Mouse (Mus musculus) kidney, adult 2 months (tissue): Measurements from ENCODE around the gene Ythdf2. TPM values are rescaled to one million over a fixed set of nuclear protein-coding genes. Genes with fewer than 3 reads are reported as not detected.
A peak's percentile ranks its signal among the peaks of the same experiment; 100 is the strongest.

Source experiments
- DNase-seq: peaks from one replicate; pipeline ENCODE4 v3.0.0; 2021
- H3K27ac ChIP-seq: fragments of 200-500 bp; 2 replicates; pipeline ENCODE4 v1.5.1; 2012; ENCODE audit warnings: low read depth, low read length, control low read depth, inconsistent platforms; ENCODE audit not compliant: insufficient read depth
- H3K27me3 ChIP-seq: fragments of 200-500 bp; replicated peaks from 2 replicates; pipeline ENCODE4 v1.6.1; 2012; ENCODE audit warnings: mild to moderate bottlenecking, moderate library complexity, low read length, inconsistent platforms; ENCODE audit not compliant: control insufficient read depth, insufficient read depth
- H3K36me3 ChIP-seq: fragments of 200-500 bp; 2 replicates; pipeline ENCODE4 v1.6.1; 2012; ENCODE audit warnings: mild to moderate bottlenecking, moderate library complexity, low read length, inconsistent platforms; ENCODE audit not compliant: control insufficient read depth, insufficient read depth
- H3K4me1 ChIP-seq: fragments of 200-500 bp; 2 replicates; pipeline ENCODE4 v1.6.1; 2011; ENCODE audit warnings: low read length; ENCODE audit not compliant: control insufficient read depth, insufficient read depth
- H3K4me3 ChIP-seq: fragments of 200-500 bp; 2 replicates; pipeline ENCODE4 v1.5.1; 2011; ENCODE audit warnings: mild to moderate bottlenecking, low read depth, low read length, control low read depth; ENCODE audit not compliant: insufficient read depth
- CTCF ChIP-seq: fragments of 200-500 bp; conservative IDR thresholded peaks from 2 replicates; pipeline ENCODE4 v1.5.1; 2011; ENCODE audit warnings: low read depth, mild to moderate bottlenecking, control low read depth, low read length, moderate library complexity, mixed read lengths; ENCODE audit not compliant: insufficient read depth, insufficient read length
- POLR2A ChIP-seq: fragments of 200-500 bp; IDR thresholded peaks from one replicate; pipeline ENCODE4 v1.6.1; 2011; ENCODE audit warnings: low read depth, low read length, control low read depth
- WGBS: fragments of 180-500 bp; shearing (Covaris S2); methylation state at CpG from one replicate; pipeline ENCODE4 v1.1.7; 2018; 5-methylcytosine and 5-hydroxymethylcytosine counted together
- polyA plus RNA-seq: library from polyadenylated mRNA; depleted of rRNA; stranded (reverse); fragments of >200 nt; gene quantifications from 2 replicates; pipeline ENCODE4 v1.2.3, GENCODE M21; 2012

The Ythdf2 gene
- polyA plus RNA-seq, 1 experiment: 14.5 TPM

GRCm38 (mm10) chr4:132183162-132183561, 28.9 kb downstream of the Ythdf2 start:
- no peak for DNase-seq
- 82% methylated on average over 3 of the region's 3 CpGs for WGBS
- peaks cover 1% of the 10 kb centered on the region for H3K36me3 ChIP-seq

GRCm38 (mm10) chr4:132181721-132182658, 30.1 kb downstream of the Ythdf2 start:
- DNase-seq: peak; percentile 60
- TF ChIP-seq CTCF: peak; percentile 41
- no peak for TF ChIP-seq POLR2A
- 26% methylated on average over 22 of the region's 22 CpGs for WGBS
- Histone ChIP-seq H3K27ac (no peak overlapping the region), H3K36me3 (peaks cover 1% of the 10 kb centered on the region), H3K27me3 (no peaks in the 10 kb centered on the region), H3K4me1 (peaks cover 8% of the 10 kb centered on the region; the same call in 1 of the 2 replicates), H3K4me3 (no peak overlapping the region)

More at GRCm38 (mm10) chr4:132183162-132183561, 28.9 kb downstream of the Ythdf2 start:
- Histone ChIP-seq H3K27me3 (no peaks in the 10 kb centered on the region), H3K4me1 (peaks cover 8% of the 10 kb centered on the region; the same call in 1 of the 2 replicates), H3K27ac (no peak overlapping the region), H3K4me3 (no peak overlapping the region)
- no peak for TF ChIP-seq POLR2A
- no peak for TF ChIP-seq CTCF

- H3K27ac ChIP-seq: no peak overlapping the region
- peak; percentile 35 for DNase-seq
- TF ChIP-seq POLR2A (no peak), CTCF (peak; percentile 39)
- WGBS: 82% methylated on average over 9 of the region's 9 CpGs
- peaks cover 1% of the 10 kb centered on the region for H3K36me3 ChIP-seq
- H3K4me3 ChIP-seq: no peak overlapping the region
- peaks cover 8% of the 10 kb centered on the region; the same call in 1 of the 2 replicates for H3K4me1 ChIP-seq
- no peaks in the 10 kb centered on the region for H3K27me3 ChIP-seq
Measured at GRCm38 (mm10) chr4:132180710-132181109, 31.4 kb downstream of the Ythdf2 start.

- H3K4me1 ChIP-seq: peaks cover 8% of the 10 kb centered on the region; the same call in 1 of the 2 replicates
- no peak overlapping the region for H3K27ac ChIP-seq
- TF ChIP-seq CTCF (peak; percentile 76), POLR2A (no peak)
- 5% methylated on average over 10 of the region's 10 CpGs for WGBS
- H3K36me3 ChIP-seq: no peaks in the 10 kb centered on the region; the same call in 1 of the 2 replicates
- no peaks in the 10 kb centered on the region for H3K27me3 ChIP-seq
- peak; percentile 66 for DNase-seq
- no peak overlapping the region for H3K4me3 ChIP-seq
Measured at GRCm38 (mm10) chr4:132178630-132179059, 33.5 kb downstream of the Ythdf2 start.

- H3K27ac ChIP-seq: no peak overlapping the region
- whole genome bisulfite sequencing: 47% methylated on average over 10 of the region's 10 CpGs
Measured at GRCm38 (mm10) chr4:132176474-132176873, 35.6 kb downstream of the Ythdf2 start.

GRCm38 (mm10) chr4:132170891-132171290, 41.2 kb downstream of the Ythdf2 start:
- Histone ChIP-seq H3K36me3 (no peaks in the 10 kb centered on the region), H3K4me3 (no peak overlapping the region), H3K27ac (no peak overlapping the region), H3K4me1 (no peaks in the 10 kb centered on the region), H3K27me3 (no peaks in the 10 kb centered on the region)
- DNase-seq: no peak
- TF ChIP-seq CTCF (no peak), POLR2A (no peak)
- 47% methylated on average over 7 of the region's 7 CpGs for WGBS

More at GRCm38 (mm10) chr4:132176474-132176873, 35.6 kb downstream of the Ythdf2 start:
- Histone ChIP-seq H3K27me3 (no peaks in the 10 kb centered on the region), H3K36me3 (no peaks in the 10 kb centered on the region), H3K4me3 (no peak overlapping the region), H3K4me1 (peaks cover 1% of the 10 kb centered on the region; the same call in 1 of the 2 replicates)
- TF ChIP-seq POLR2A (no peak), CTCF (no peak)
- no peak for DNase-seq

- 77% methylated on average over 5 of the region's 5 CpGs for WGBS
- DNase-seq: no peak
- Histone ChIP-seq H3K27me3 (no peaks in the 10 kb centered on the region), H3K36me3 (no peaks in the 10 kb centered on the region), H3K27ac (no peak overlapping the region), H3K4me3 (no peak overlapping the region), H3K4me1 (no peaks in the 10 kb centered on the region)
- TF ChIP-seq CTCF: no peak
- TF ChIP-seq POLR2A: no peak
Measured at GRCm38 (mm10) chr4:132169761-132170160, 42.3 kb downstream of the Ythdf2 start.
